Mouse (Mus musculus) retina, postnatal 1 day (tissue): ENCODE measurements at regions not wholly inside any gene's neighbourhood (a gene's known extent, or its start where the extent isn't known, plus 50 kb on each side); places are given as distances from the start of the nearest gene placed in this dataset.

Experiments
- DNase-seq: peaks from one replicate; pipeline ENCODE4 v3.0.0-alpha.2; 2012

- no peak for DNase-seq
Observed at GRCm38 (mm10) chr13:114680379-114680733, 137.7 kb upstream of the Mocs2 start.

DNA sequence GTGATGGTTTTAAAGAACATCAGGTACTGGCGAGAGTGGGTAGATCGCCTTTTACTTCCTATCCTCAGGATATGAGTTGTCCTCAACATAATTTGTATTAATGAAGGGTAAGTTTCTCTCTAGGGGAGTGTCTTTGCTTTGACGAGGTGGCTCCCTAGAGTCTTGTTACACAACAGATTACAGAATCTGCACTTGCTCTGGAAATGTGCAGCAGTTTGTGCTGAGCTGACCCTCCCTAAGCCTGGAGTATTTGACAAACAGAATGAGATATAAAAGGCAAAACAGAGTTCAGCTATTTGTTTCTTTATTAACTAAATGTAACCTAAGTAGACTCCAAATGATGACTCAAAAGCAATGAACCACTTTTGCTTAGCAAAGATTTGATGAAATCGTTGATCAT lies 136.8 kb upstream of the Mocs2 start:
- no peak for DNase-seq

DNA sequence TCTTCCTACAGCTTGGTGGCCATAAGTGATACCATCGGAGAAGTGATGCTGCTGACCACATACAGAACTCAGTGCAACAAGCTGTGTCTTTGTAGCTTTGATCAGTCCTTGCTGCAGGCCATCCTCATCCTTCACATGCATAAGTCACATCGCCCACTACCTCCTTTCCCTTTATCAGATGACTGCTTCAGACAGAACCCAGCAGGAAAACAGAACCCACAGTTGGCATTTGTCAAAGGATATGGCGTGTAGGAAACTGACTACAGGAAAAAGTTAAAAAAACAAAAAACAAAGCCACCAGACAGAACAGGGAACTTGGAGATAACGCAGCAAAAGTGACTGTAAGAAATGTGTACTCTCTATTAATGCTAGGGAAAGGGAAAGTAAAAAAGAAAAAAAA lies 136.1 kb upstream of the Mocs2 start:
- DNase-seq = no peak

DNA sequence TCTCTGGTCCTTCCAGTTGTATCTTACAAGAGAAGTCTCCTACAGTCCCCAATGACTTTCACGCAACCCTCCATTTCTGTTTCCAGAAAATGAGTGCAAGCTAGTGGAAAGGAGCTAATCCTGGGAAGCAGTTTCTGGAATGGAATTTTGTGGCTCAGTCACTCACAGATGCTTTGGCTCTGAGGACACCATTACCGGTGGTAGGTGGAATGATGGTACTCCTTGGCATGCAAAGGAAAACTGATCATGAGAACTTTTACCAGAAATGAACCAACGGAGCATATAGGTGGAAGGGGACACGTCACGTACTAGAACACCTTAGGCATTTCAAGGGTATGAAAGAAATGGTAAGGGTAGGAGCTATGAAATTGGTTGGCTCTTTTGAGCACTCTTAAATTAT lies 135.1 kb upstream of the Mocs2 start:
- no peak for DNase-seq

DNA sequence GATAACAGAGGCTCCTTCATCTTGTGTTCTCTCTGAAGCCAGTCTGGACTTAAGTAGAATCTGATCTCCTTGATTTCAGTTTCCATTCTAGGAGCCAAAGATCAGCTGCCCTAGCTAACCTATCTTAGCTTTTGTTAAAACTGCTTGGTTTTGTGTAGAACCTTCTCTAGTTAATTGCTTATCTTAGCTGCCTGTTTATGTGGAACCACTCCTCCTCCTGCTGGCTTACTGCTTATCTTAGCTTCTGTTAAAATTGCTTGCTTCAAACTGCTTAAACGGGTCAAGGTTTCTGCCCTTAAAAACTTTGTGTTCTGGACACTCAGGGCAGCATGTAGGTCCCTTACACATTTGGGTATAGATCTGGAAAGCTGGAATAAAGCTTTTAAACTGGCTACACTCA lies 133.7 kb upstream of the Mocs2 start:
- DNase-seq = no peak

GRCm38 (mm10) chr13:114685368-114685767 lies 132.7 kb upstream of the Mocs2 start:
- peak; percentile 17 for DNase-seq

DNA sequence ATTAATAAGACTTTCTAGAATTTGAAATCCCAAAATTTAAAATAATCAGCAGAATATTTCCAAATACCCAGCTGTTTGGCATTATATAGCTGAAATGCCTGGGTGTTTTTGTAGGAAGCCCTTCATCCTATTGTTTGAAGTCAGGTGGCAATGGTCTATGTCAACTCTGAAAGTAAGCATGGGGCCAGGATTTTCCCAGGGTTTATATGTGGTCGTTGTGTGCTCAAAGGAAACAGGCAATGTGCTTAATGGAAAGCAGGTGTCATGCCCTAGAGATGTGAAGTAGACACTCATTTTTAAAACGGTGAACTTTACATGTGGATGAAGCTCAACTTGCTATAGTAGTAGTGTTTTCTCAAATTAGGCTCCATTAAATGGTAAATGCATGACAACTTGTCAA lies 105.4 kb upstream of the Mocs2 start:
- DNase-seq = no peak

GRCm38 (mm10) chr13:114719771-114720170 lies 98.3 kb upstream of the Mocs2 start:
- DNase-seq = no peak

- DNase-seq = no peak
Observed at GRCm38 (mm10) chr13:114726828-114727227, 91.2 kb upstream of the Mocs2 start.

GRCm38 (mm10) chr13:114735066-114735465 lies 83.0 kb upstream of the Mocs2 start:
- DNase-seq = no peak

- no peak for DNase-seq
Observed at GRCm38 (mm10) chr13:114736066-114736465, 82.0 kb upstream of the Mocs2 start.

DNA sequence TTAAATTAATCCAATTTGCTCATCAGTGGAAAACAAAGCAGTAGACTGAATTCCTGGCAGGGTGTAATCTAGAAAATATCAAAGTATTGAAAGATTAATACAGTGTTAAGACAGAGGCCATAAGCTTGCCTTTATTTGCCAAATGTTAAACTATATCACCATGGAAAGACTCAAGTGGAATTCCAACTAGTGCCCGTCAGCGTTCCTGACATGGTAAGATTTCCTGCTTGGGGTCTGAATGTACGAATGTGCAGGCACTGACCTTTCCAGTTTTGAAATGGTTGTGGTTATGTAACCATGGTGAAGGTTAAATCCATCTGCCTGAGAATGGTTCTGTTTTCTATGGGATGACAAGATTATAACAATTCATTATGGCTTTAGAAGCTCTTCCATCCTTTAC lies 75.5 kb upstream of the Mocs2 start:
- no peak for DNase-seq

DNA sequence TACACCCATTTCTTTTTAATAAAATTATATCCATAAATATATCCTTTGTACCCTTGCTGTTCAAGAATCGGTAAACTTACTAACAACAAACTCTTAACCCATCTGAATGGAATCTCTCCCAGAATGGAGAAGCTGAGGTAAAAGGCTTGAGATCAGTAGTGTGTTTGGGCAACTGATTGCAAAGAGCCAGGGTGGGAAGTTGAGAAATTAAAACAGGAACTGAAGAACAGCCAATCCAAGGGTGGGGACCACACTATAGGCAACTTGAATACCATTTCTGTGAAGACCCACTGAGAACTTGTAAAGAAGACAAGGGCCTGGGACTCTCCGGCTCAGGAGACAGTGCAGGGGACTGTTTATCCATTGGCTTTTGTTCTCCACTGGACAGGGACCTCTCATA lies 72.2 kb upstream of the Mocs2 start:
- no peak for DNase-seq

DNA sequence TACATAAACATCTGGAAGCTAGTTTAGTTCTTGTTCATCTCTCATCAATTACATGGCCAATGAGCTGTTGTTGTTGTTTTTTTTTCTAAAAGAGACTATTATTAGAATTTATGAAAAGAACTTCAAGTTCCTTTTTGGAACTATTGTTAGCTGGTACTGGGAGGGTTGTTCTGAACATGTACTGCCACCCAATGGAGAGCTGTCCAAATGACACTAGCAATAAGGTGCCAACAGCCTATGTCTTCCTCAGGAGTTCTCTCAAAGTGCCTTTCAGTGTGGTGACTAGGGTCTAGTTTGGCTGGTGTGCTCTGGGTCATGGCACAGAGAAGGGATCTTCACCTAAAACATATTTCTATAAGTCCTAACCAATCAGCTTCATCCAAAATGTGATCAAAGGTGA lies 60.6 kb upstream of the Mocs2 start:
- peak; percentile 15 for DNase-seq

DNA sequence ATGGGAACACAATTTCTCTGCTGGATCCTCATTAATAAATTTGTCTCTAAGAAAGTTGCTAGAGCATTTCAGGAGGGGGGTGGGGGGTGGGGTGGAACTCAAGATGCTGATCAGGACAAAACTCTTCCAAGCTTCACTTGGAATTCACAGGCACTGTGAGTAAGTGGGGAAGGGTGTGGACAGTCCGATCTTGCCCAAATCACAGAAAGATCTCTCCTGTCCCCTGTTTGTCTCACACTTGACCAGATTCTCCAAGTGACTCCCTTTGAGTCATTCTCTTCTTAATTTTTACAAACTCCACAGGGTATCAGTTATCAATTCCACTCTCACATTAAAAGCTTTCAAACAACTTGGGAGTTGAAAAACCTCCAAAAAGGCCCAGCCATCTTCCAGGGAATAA lies 58.1 kb upstream of the Mocs2 start:
- DNase-seq = no peak

DNA sequence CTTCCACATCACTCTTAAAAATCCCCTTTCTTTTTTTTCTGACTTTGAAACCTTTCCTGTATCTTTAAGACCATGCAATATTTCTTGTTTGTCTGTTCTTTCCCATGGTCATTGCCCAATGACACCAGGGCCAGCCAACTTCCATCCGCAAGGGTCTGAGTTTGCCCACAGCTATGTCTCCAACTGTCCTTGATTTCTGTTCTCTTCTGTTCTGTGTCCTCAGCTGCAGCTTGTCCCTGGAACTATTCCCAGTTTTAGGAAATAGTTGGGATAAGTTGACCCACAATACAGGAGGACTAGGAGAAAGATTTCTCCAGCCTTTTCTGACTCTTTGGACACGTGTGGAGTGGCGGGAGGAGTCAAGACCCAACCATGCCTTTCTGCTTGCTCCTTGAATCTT lies 57.1 kb upstream of the Mocs2 start:
- DNase-seq = no peak
